Mouse (Mus musculus) limb, embryonic 13.5 days (tissue): ENCODE results near the gene Rragd. TPM values are rescaled to one million over a fixed set of nuclear protein-coding genes. Genes with fewer than 3 reads are reported as not detected.
A peak's percentile ranks its signal among the peaks of the same experiment; 100 is the strongest.
"Not testable (repeated sequence)": the region's sequence is repeated elsewhere in the genome, so short reads cannot be mapped to it uniquely, and the experiment has no call there.

Experiments used
- ATAC-seq: fragments of 200-750 bp; cut with Nextera tagmentation; 2 replicates; pipeline ENCODE4 v1.8.0; 2017; ENCODE audit warnings: low read depth, moderate number of reproducible peaks, moderate TSS enrichment; ENCODE audit not compliant: low FRiP score
- H3K27ac ChIP-seq: fragments of 300-500 bp; sonication (generic); 2 replicates; pipeline ENCODE4 v1.5.1; 2015; ENCODE audit warnings: inconsistent platforms, mild to moderate bottlenecking, moderate library complexity
- H3K27me3 ChIP-seq: fragments of 300-500 bp; sonication (generic); 2 replicates; pipeline ENCODE4 v1.6.1; 2015; ENCODE audit warnings: mild to moderate bottlenecking, inconsistent platforms
- H3K36me3 ChIP-seq: fragments of 300-500 bp; sonication (generic); 2 replicates; pipeline ENCODE4 v1.6.1; 2015; ENCODE audit warnings: inconsistent platforms, mild to moderate bottlenecking, moderate library complexity
- H3K4me1 ChIP-seq: fragments of 300-500 bp; sonication (generic); 2 replicates; pipeline ENCODE4 v1.6.1; 2015; ENCODE audit warnings: inconsistent platforms
- H3K4me2 ChIP-seq: fragments of 300-500 bp; sonication (generic); replicated peaks from 2 replicates; pipeline ENCODE4 v1.6.1; 2015; ENCODE audit warnings: inconsistent platforms, mild to moderate bottlenecking, moderate library complexity
- H3K4me3 ChIP-seq: fragments of 300-500 bp; sonication (generic); 2 replicates; pipeline ENCODE4 v1.5.1; 2015; ENCODE audit warnings: moderate library complexity, mild to moderate bottlenecking, inconsistent platforms
- H3K9ac ChIP-seq: fragments of 300-500 bp; sonication (generic); 2 replicates; pipeline ENCODE4 v1.6.1; 2015; ENCODE audit warnings: mild to moderate bottlenecking, inconsistent platforms
- H3K9me3 ChIP-seq: fragments of 300-500 bp; sonication (generic); 2 replicates; pipeline ENCODE4 v1.6.1; 2016; ENCODE audit warnings: inconsistent platforms
- WGBS: fragments of 180-500 bp; shearing (Covaris S2); methylation state at CpG from one replicate; pipeline ENCODE4 v1.1.7; 2015; 5-methylcytosine and 5-hydroxymethylcytosine counted together
- polyA plus RNA-seq: library from polyadenylated mRNA; unstranded; fragments of >200 nt; fragmentation: Nextera tagmentation; extraction: Ambion mirVana; gene quantifications from 2 replicates; pipeline ENCODE4 v1.2.1, GENCODE M21; 2015

Rragd gene
- polyA plus RNA-seq, 1 experiment from 2014 or later, result 18.4 TPM

DNA sequence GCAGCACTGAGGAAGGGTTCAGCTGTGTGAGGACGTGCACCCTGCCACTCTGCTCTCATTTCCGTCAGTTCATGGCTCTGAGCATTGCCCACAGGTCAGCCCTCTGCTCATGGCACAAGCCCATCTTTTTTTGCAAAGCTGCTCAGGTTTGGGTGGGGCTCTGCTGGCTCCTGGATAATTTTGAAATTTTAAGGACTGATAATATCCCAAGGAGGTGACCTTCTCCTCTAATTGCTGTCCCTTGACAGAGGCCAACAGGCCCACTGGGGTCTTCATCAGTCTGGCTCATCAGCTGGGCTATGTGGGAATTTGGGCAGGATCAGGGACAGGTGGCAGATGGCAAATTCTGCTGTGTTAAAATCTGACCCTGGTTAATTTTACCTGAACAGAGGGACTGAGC is 6.5 kb downstream of the Rragd start:
- Histone ChIP-seq H3K36me3 (no peaks in the 10 kb centered on the region), H3K4me2 (no peak overlapping the region), H3K27me3 (no peaks in the 10 kb centered on the region), H3K27ac (no peak overlapping the region), H3K4me3 (no peak overlapping the region), H3K4me1 (peaks cover 19% of the 10 kb centered on the region), H3K9me3 (no peaks in the 10 kb centered on the region), H3K9ac (no peak overlapping the region)
- WGBS, result 69% methylated on average over 2 of the region's 2 CpGs
- no peak for ATAC-seq

DNA sequence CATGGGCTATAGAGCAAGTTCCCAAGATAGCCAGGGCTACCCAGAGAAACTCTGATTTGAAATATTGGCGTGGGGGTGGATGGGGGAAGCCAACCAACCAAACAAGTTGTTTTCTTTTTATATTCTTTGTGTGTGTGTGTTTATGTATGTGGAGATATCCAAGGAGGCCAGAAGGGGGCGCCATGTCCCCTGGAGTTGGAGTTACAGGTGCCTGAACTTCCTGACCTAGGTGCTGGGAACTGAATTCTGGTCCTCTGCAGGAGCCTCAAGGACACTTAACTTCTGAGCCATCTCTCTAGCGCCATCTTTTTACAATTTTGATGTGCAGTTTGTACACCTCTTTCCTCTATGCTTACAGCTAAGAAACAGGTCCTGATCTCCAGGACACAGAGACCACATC is 11.3 kb downstream of the Rragd start:
- Histone ChIP-seq H3K27me3 (no peaks in the 10 kb centered on the region), H3K9me3 (no peaks in the 10 kb centered on the region), H3K27ac (no peak overlapping the region), H3K4me3 (no peak overlapping the region), H3K4me1 (no peaks in the 10 kb centered on the region), H3K4me2 (no peak overlapping the region), H3K36me3 (0 out of 2 replicates have a peak, but pooled peaks cover 2% of the 10 kb centered on the region), H3K9ac (no peak overlapping the region)
- WGBS, result 73% methylated on average over 3 of the region's 3 CpGs
- ATAC-seq, result no peak

DNA sequence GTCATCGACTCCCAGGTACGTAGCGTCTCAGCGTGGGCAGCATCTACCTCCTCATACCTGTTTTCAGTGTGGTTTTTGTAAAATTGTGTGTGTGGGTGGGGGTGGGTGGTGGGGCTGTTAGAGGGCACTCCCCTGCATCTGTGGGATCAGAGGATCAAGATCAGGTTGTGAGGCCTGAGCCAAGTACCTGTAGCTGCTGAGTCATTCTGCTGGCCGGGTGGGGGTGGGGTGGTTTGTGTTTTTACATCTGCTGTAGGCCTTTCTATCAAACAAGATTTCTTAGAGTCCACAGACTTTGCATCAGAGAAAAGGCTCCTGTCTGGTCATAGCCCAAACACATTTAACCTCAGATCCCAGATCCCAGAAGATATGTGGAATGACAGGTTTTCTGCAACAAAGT is 13.2 kb downstream of the Rragd start:
- ATAC-seq, result no peak
- Histone ChIP-seq H3K36me3 (0 out of 2 replicates have a peak, but pooled peaks cover 2% of the 10 kb centered on the region), H3K4me3 (no peak overlapping the region), H3K4me1 (no peaks in the 10 kb centered on the region), H3K9me3 (no peaks in the 10 kb centered on the region), H3K27me3 (no peaks in the 10 kb centered on the region), H3K27ac (no peak overlapping the region), H3K9ac (no peak overlapping the region), H3K4me2 (no peak overlapping the region)
- WGBS, result 98% methylated on average over 5 of the region's 5 CpGs

DNA sequence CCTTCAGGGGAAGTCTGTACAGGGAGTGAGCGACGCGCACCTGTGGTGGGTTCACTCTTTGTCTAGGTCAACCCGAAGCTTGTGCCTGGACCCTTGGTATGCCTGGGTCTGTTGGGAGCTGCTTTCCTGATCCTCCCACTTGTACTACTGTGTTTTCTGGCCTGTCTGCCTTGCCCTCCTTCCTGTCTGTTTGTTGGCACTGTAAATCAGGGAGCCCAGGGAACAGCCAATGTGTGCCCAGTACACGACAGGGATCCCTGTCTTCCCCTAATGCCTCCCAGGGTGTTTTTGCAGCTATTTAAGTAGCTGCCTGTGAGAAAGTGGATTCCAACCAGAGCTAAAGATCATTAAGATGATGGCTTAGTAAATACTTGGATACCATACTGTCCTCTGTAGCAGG is 14.7 kb downstream of the Rragd start:
- WGBS, result 83% methylated on average over 5 of the region's 5 CpGs
- Histone ChIP-seq H3K36me3 (0 out of 2 replicates have a peak, but pooled peaks cover 2% of the 10 kb centered on the region), H3K9me3 (no peaks in the 10 kb centered on the region), H3K9ac (no peak overlapping the region), H3K4me3 (no peak overlapping the region), H3K27ac (no peak overlapping the region), H3K4me2 (no peak overlapping the region), H3K27me3 (no peaks in the 10 kb centered on the region), H3K4me1 (no peaks in the 10 kb centered on the region)
- ATAC-seq, result no peak

DNA sequence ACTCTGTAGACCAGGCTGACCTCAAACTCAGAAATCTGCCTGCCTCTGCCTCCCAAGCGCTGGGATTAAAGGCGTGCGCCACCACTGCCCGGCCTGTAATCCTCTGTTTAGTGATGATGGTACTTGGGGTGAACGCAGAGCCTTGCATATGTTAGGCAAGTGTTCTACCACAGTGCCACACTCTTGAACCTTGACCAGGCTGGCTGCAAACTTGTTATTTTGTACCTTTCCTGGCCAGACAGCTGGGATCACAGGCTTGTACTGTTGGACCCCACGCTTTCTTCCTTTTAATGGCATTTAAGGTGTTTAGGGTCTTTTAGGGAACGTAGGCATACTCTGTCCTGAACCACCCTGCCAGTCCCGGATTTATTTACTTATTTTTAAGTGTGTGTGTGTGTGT is 16.2 kb downstream of the Rragd start:
- H3K9me3 ChIP-seq, result no peaks in the 10 kb centered on the region
- no peak overlapping the region for H3K4me3 ChIP-seq
- ATAC-seq, result no peak
- H3K36me3 ChIP-seq, result 0 out of 2 replicates have a peak, but pooled peaks cover 2% of the 10 kb centered on the region
- no peak overlapping the region for H3K4me2 ChIP-seq
- no peak overlapping the region for H3K9ac ChIP-seq
- no peaks in the 10 kb centered on the region for H3K4me1 ChIP-seq
- WGBS, result 96% methylated on average over 8 of the region's 8 CpGs
- no peak overlapping the region for H3K27ac ChIP-seq
- H3K27me3 ChIP-seq, result no peaks in the 10 kb centered on the region

DNA sequence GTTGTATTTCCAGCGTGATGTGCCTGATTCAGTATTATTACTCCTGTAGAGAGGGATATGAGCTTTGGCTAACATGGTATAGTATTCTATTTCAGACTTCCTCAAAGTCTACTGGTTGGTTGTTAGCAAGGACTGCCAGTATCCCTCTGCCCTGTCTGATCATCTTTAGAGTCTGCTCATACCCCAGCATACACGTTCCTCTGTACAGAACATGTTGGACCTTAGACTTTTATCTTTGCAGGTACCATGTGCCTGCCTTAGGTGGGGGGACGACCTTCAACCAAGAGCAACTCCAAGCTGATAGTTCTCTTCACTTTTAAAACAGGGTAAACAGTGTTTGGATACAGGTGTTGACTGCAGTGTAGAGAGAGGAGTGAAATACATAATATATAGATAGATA is 19.2 kb downstream of the Rragd start:
- Histone ChIP-seq H3K9ac (no peak overlapping the region), H3K36me3 (peaks cover 6% of the 10 kb centered on the region; the same call in 1 of the 2 replicates), H3K4me2 (no peak overlapping the region), H3K27me3 (no peaks in the 10 kb centered on the region), H3K9me3 (no peaks in the 10 kb centered on the region), H3K4me1 (no peaks in the 10 kb centered on the region), H3K27ac (no peak overlapping the region), H3K4me3 (no peak overlapping the region)
- ATAC-seq, result no peak
- 80% methylated on average over 3 of the region's 3 CpGs for WGBS

DNA sequence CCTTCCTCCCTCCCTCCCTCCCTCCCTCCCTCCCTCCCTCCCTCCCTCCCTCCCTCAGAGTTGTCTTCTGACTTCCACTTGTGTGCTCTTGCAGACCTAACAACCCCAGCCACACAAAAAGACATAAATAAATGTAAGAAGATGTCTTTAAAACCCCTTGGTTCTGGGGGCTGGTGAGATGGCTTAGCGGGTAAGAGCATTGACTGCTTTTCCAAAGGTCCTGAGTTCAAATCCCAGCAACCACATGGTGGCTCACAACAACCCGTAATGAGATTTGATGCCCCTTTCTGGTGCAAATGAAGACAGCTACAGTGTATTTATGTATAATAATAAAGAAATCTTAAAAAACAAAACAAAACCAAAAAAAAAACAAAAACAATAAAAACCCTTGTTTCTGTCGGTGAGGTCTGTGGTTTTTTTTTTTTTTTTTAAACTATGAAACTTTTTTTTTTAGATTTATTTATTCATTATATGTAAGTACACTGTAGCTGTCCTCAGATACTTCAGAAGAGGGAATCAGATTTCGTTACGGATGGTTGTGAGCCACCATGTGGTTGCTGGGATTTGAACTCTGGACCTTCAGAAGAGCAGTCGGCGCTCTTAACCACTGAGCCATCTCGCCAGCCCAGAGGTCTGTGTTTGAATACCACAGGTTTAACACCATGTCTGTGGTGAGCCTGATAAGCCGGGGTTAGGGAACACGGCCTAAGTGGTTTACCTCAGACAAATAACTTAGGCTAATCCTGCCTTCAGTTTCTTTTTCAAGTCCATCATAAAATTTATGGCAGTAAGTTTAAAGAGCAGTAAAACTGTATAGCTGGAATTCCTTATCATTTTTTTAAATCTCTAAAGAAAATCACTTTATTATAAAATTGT is 23.0 kb downstream of the Rragd start:
- 80% methylated on average over 10 of the region's 10 CpGs for WGBS
- ATAC-seq, H3K4me3 ChIP-seq: not testable (repeated sequence)

DNA sequence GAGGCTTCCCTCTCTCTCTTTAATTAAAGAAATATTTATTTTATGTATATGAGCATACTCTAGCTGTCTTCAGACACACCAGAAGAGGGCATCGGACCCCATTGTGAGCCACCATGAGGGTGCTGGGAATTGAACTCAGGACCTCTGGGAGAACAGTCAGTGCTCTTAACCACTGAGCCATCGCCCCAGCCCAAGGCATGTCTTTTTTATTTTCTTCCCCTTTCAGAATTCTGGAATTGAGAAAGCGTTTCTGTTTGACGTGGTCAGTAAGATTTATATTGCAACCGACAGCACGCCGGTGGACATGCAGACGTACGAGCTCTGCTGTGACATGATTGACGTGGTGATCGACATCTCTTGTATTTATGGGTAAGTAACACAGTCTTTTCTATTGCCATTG is 24.0 kb downstream of the Rragd start:
- 91% methylated on average over 11 of the region's 11 CpGs for WGBS
- no peak for ATAC-seq
- H3K4me3 ChIP-seq, result no peak overlapping the region
- peaks cover 3% of the 10 kb centered on the region; the same call in 1 of the 2 replicates for H3K36me3 ChIP-seq
- no peak overlapping the region for H3K4me2 ChIP-seq
- H3K9me3 ChIP-seq, result no peaks in the 10 kb centered on the region
- no peaks in the 10 kb centered on the region for H3K27me3 ChIP-seq
- H3K27ac ChIP-seq, result no peak overlapping the region
- H3K4me1 ChIP-seq, result no peaks in the 10 kb centered on the region
- no peak overlapping the region for H3K9ac ChIP-seq

More for the DNA sequence above, 23.0 kb downstream of the Rragd start:
- H3K9me3 ChIP-seq, H3K4me2 ChIP-seq, H3K9ac ChIP-seq, H3K27me3 ChIP-seq, H3K4me1 ChIP-seq, H3K36me3 ChIP-seq, H3K27ac ChIP-seq: not testable (repeated sequence)

DNA sequence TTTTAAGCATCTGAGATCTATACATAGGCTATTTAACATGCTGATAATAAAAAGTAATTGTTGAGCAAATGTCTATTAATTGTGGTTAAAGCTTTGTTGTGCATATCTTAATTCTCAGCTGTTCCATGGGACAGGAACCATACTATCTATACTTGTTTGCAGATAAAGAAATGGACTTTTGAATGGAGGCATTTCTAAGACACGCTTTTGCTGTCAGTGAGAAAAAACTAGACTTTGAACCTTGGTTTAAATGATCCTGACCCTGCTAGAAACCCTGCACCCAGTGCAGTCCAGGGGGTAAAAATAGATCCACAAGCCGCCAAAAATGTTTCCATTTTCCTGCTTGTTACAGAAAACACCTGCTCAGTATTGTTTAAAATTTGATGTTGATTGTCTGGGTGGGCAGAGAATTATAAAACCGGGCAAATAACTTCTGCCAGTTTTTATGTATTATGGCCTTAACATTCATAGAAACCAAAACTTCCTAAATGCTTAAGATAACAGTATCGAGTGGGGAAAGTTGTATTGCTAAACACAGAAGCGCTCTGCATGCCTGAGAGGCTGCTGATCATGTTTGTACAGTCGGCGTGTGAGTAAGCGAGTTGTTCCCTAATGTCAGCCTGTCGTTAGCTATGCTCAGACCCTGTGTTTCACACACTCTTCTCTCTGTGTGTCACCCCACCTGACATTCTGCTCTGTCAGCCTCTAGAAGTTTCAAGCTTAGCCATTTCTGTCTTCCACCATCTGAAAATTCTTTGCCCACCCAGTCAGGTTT is 24.8 kb downstream of the Rragd start:
- H3K36me3 ChIP-seq, result peaks cover 3% of the 10 kb centered on the region; the same call in 1 of the 2 replicates
- no peak overlapping the region for H3K27ac ChIP-seq
- no peaks in the 10 kb centered on the region for H3K27me3 ChIP-seq
- no peak overlapping the region for H3K4me3 ChIP-seq
- no peaks in the 10 kb centered on the region for H3K9me3 ChIP-seq
- 87% methylated on average over 9 of the region's 9 CpGs for WGBS
- no peak overlapping the region for H3K4me2 ChIP-seq
- no peak overlapping the region for H3K9ac ChIP-seq
- ATAC-seq, result no peak
- no peaks in the 10 kb centered on the region for H3K4me1 ChIP-seq

DNA sequence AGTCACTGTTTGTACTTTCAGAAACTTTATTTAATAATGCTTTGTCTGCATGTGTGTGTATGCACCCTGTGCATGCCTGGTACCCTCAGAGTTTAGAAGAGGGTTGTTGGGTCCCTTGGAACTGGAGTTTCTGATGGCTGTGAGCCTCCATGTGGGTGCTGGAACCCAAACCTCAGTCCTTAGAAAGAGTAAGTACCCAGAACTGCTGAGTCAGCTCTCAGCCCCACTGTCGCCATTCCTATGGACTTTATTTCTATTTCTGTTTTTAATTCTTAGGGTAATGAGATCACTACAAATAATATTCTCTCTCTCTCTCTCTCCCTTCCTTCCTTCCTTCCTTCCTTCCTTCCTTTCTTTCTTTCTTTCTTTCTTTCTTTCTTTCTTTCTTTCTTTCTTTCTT is 27.2 kb downstream of the Rragd start:
- no peak for ATAC-seq
- no peak overlapping the region for H3K27ac ChIP-seq

DNA sequence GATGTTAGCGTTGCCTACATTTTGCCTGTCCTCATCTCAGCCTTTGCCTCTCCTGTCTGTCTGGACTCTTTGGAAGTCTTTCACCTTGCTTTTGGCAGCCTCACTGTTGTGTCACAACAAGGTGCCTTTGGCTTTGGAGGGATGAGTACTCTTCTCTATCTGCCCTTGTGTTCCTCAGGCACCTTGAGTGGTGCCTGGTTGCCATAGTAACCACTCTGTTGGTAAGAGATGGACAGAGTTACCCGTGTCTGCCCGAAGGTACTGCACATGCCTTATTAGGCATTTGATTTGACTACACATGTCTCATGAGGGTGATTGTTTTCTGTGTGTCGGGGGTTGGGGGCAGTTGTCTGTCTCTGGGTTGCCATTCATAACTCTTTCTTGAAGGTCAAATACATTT is 29.6 kb downstream of the Rragd start:
- no peak for ATAC-seq
- H3K4me2 ChIP-seq, result no peak overlapping the region
- 92% methylated on average over 4 of the region's 4 CpGs for WGBS

More for the DNA sequence above, 27.2 kb downstream of the Rragd start:
- Histone ChIP-seq H3K36me3 (peaks cover 20% of the 10 kb centered on the region), H3K4me3 (no peak overlapping the region), H3K9me3 (no peaks in the 10 kb centered on the region; the same call in 1 of the 2 replicates), H3K4me2 (no peak overlapping the region), H3K27me3 (no peaks in the 10 kb centered on the region), H3K4me1 (no peaks in the 10 kb centered on the region), H3K9ac (no peak overlapping the region)
- WGBS, result 81% methylated on average over 1 of the region's 1 CpGs

DNA sequence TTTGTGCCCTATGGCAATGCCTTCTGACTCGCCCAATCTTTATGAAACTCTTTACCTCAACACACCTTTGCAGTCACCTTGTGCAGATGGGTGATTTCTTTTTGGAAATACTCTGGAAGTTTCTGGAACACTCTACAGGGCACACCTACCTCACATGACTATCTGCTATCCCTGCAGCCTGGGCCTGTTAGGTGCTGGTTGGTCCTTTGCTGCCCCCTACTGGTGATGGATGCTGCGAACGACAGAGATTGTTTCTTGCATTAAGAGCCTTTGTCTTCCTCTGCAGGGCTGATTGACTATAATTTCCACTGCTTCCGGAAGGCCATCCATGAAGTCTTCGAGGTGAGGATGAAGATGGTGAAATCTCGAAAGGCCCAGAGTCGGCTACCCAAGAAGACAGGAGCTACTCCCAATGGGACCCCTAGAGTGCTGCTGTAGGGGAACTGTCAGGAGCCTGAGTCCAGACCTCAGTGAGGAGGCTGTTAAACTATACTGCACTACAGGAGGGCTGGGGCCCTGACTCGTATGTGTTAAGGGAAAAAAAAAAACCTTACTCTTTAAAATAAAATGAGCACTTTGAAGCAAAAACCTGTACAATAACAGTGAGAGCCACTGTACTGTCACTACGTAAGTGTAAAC is 35.6 kb downstream of the Rragd start:
- H3K27me3 ChIP-seq, result no peaks in the 10 kb centered on the region
- WGBS, result 48% methylated on average over 9 of the region's 9 CpGs
- no peak overlapping the region for H3K4me2 ChIP-seq
- ATAC-seq, result peak; percentile 78
- H3K9me3 ChIP-seq, result no peaks in the 10 kb centered on the region; the same call in 1 of the 2 replicates
- H3K4me3 ChIP-seq, result no peak overlapping the region
- H3K9ac ChIP-seq, result no peak overlapping the region
- H3K27ac ChIP-seq, result no peak overlapping the region
- peaks cover 17% of the 10 kb centered on the region for H3K36me3 ChIP-seq
- no peaks in the 10 kb centered on the region for H3K4me1 ChIP-seq

More for the DNA sequence above, 29.6 kb downstream of the Rragd start:
- Histone ChIP-seq H3K9me3 (no peaks in the 10 kb centered on the region; the same call in 1 of the 2 replicates), H3K4me1 (no peaks in the 10 kb centered on the region), H3K27me3 (no peaks in the 10 kb centered on the region), H3K4me3 (no peak overlapping the region), H3K9ac (no peak overlapping the region), H3K27ac (no peak overlapping the region), H3K36me3 (peaks cover 20% of the 10 kb centered on the region)
